Mouse (Mus musculus): ENCODE results near the gene Fam205c. TPM values are rescaled to one million over a fixed set of nuclear protein-coding genes. Genes with fewer than 3 reads are reported as not detected.
"Not testable (repeated sequence)": the region's sequence is repeated elsewhere in the genome, so short reads cannot be mapped to it uniquely, and the experiment has no call there.

The Fam205c gene
- polyA plus RNA-seq, 1 experiment from 2014 or later, result 0.60 TPM

GRCm38 (mm10) chr4:42853788-42854187 is 20.2 kb downstream of the Fam205c start, which contains the start of gene Fam205a1:
Gene Fam205a1 (minus strand): TSS chr4:42853888.
- not testable (repeated sequence) for H3K9me3 ChIP-seq (replicated peaks); H3K27ac ChIP-seq (ENCODE audit: poor library complexity, severe bottlenecking); H3K4me2 ChIP-seq; H3K4me3 ChIP-seq; H3K36me3 ChIP-seq; ATAC-seq (ENCODE audit: insufficient number of reproducible peaks, low FRiP score); H3K4me1 ChIP-seq (replicated peaks); H3K27me3 ChIP-seq (replicated peaks); H3K9ac ChIP-seq
- 81% methylated on average over 1 of the region's 1 CpGs for WGBS

Other genes starting within 250 kb of the Fam205c start
- not detected in 2 replicates for gene Gm2564, start 244.5 kb downstream of the Fam205c start, polyA plus RNA-seq (2016; fragmentation: Nextera tagmentation; extraction: Ambion mirVana)
- not detected in 2 replicates for gene Ccl27b, start 219.0 kb downstream of the Fam205c start, polyA plus RNA-seq (2016; fragmentation: Nextera tagmentation; extraction: Ambion mirVana)
- not detected in 2 replicates for gene Il11ra2, start 212.3 kb downstream of the Fam205c start, polyA plus RNA-seq (2016; fragmentation: Nextera tagmentation; extraction: Ambion mirVana)
- gene 4930578G10Rik, start 138.7 kb downstream of the Fam205c start, polyA plus RNA-seq (2016; fragmentation: Nextera tagmentation; extraction: Ambion mirVana), result 0.40 TPM in 1 of 2 replicates, not detected in the other
- gene Ccl19, start 117.7 kb downstream of the Fam205c start, polyA plus RNA-seq (2016; fragmentation: Nextera tagmentation; extraction: Ambion mirVana), result not detected in 2 replicates
- gene Ccl21a, start 100.2 kb downstream of the Fam205c start, polyA plus RNA-seq (2016; fragmentation: Nextera tagmentation; extraction: Ambion mirVana), result 0.33 and 0.45 TPM in 2 replicates
- gene Fam205a1, start 20.3 kb downstream of the Fam205c start, polyA plus RNA-seq (2016; fragmentation: Nextera tagmentation; extraction: Ambion mirVana), result 0.04 TPM in 1 of 2 replicates, not detected in the other
- 0.11 TPM in 1 of 2 replicates, not detected in the other for gene Gm12394, start 17.5 kb downstream of the Fam205c start, polyA plus RNA-seq (2016; fragmentation: Nextera tagmentation; extraction: Ambion mirVana)
- gene Phf24, start 42.4 kb upstream of the Fam205c start, polyA plus RNA-seq (2016; fragmentation: Nextera tagmentation; extraction: Ambion mirVana), result 3.4 and 3.9 TPM in 2 replicates
- 15.6 and 17.7 TPM in 2 replicates for gene Dnajb5, start 75.6 kb upstream of the Fam205c start, polyA plus RNA-seq (2016; fragmentation: Nextera tagmentation; extraction: Ambion mirVana)
- gene 1700022I11Rik, start 95.4 kb upstream of the Fam205c start, polyA plus RNA-seq (2016; fragmentation: Nextera tagmentation; extraction: Ambion mirVana), result 0.23 and 0.49 TPM in 2 replicates
- 568 and 582 TPM in 2 replicates for gene Vcp, start 126.3 kb upstream of the Fam205c start, polyA plus RNA-seq (2016; fragmentation: Nextera tagmentation; extraction: Ambion mirVana)
- 12.2 and 12.9 TPM in 2 replicates for gene Fancg, start 136.3 kb upstream of the Fam205c start, polyA plus RNA-seq (2016; fragmentation: Nextera tagmentation; extraction: Ambion mirVana)
- gene Pigo, start 151.6 kb upstream of the Fam205c start, polyA plus RNA-seq (2016; fragmentation: Nextera tagmentation; extraction: Ambion mirVana), result 15.8 and 18.7 TPM in 2 replicates
- gene Stoml2, start 157.5 kb upstream of the Fam205c start, polyA plus RNA-seq (2016; fragmentation: Nextera tagmentation; extraction: Ambion mirVana), result 208 and 219 TPM in 2 replicates
- gene Fam214b, start 172.0 kb upstream of the Fam205c start, polyA plus RNA-seq (2016; fragmentation: Nextera tagmentation; extraction: Ambion mirVana), result 17.4 and 19.3 TPM in 2 replicates
- 15.1 and 15.8 TPM in 2 replicates for gene Unc13b, start 184.7 kb upstream of the Fam205c start, polyA plus RNA-seq (2016; fragmentation: Nextera tagmentation; extraction: Ambion mirVana)

Measured in heart, embryonic 12.5 days (tissue).